Mouse (Mus musculus) NIH3T3 (cell line): ENCODE results near the gene Wls.

ENCODE experiments used
- DNase-seq: peaks from one replicate; pipeline ENCODE4 v3.0.0-alpha.2; 2012; ENCODE audit warnings: low read depth

Gene Wls

DNA sequence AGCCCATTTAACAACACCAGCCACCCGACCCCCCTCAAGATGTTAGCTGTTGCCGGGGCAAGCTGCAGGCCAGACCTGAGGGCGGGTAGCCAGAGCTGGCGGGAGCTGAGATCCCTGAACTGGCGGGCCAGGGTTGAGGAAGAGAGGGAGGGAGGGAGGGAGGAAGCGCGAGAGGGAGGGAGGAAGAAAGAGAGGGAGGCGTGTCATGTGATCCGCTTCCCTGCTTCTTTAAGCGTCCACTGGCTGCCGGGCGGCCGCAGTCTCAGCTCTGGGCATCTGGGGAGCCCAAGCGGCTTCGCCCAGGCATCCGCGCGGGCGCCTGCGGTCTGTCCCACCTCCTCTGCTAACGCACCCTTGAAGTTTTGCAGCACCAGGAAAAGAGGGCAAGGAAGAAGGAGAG lies at the start of gene Wls:
Gene Wls, plus strand, starts transcription at position 192 of the 400 bp plus-strand sequence.
- DNase-seq, result peak; percentile 91

DNA sequence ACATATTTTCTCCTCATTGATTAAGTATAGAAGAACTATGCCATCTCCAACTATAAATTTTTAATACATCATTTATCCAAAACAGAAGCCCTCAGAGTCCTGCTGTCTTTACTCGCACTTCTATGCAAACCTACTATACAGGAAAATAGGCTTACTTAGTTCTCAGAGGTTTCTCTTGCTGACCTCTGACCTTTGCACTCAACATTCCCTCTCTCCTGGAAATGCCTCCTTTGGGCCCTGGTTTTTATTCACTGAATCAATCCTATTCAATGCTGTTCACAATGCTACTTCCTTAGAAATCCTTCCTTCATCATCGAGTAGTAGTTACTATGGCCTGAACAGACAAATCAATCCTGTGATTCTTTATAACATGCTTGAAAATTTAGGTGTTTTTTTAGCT lies 49.7 kb upstream of the Wls start:
- DNase-seq, result no peak

DNA sequence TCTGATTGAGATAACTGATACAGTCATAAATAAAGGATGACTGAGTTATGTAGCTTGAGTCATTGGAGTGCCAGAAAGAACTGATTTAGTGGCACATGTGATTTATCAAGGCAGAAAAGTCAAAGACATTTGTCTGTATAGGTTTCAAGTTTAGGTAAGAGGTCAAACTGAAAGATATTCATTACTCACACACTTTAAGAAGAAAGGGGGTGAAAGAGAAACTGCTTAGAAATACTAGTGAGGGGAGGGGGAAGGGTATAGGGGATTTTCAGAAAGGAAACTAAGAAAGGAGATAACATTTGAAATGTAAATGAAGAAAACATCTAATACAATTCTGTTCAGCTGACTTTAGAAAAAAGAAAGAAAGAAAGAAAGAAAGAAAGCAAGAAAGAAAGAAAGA lies 7.9 kb upstream of the Wls start:
- no peak for DNase-seq

DNA sequence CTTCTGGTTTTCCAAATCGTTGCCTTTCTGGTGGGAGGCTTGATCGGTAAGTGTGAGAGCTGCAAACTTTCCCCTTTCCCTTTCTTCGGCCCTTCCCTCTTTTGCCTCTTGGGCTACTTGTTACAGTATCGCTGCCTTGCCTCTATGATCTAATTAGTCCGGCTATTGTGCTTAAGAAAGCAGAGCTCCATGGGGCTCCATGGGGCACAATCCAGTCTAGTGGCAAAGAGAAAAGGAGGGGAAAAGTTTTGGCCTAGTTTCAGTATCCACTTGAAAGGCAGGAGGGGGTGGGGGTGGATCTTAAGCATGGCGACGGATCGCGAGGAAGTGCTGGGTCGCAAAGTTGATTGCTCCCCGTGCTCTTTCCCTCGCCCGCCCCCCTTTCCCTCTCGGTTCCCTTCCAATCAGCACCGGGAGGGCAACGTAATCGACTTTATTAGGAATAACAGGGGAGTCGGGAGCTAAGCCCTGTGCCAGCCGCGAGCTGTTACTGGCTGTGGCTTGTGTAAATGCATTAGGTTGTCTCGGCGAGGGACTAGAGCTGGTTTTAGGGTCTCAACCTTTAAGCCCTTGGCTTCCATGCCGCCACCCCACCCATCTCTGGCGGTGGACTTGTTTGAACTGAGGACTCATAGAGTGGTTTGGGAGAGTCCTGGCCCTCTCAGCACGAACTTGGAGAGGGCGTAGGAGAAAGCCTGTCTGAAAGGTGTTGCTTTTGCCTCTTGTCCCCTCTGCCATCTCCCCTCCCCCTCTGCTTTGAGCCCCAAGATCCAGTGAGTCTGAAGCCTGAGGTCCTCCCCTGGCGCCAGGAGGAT lies 737 bp downstream of the Wls start:
- peak; percentile 89 for DNase-seq

DNA sequence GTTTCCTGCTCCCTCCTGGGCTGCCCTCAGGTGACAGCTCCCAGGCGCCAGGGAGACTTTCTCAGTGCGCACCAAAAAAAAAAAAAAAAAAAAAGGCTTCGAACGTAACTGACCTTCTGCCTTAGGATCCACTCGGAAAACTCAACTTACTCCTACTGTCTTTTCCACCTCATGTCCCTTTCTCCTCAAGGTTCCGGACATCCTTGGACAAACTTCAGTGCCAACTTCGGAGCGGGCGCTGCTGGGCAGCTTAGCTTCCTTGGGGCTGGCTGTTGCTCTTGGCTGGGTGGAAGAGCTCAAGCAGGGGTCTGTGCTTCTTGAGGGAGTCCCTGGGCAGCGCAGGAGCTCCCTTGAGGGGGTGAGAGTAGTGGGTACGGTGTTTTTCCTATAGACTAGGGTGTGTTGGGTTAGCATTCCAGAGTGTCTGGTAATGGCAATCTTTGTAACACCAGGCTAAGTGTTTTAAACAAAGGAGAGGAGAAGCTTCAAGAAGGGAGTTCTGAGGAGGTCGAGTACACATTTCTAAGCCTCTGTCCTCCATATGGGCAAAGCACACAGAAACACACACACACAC lies 1.4 kb downstream of the Wls start:
- DNase-seq, result peak; percentile 54

DNA sequence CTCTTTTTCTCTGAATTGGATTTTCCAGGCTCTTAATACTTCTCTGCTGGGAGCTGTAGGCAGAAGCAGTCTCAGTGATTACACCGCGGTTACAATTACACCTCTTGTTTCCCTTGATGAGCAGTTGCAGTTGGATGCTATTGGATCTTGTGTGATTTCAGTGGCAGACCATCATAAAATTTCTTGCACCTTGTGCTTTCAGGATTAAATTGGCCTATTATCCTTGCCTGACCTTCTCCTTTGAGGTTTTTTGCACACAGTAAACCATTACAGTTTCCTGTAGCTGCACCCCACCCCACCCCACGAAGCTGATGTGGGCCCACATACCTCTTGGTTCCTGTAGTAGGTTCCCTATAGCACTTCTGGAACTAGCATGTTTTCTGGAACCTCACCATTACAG lies 2.0 kb downstream of the Wls start:
- DNase-seq, result no peak

DNA sequence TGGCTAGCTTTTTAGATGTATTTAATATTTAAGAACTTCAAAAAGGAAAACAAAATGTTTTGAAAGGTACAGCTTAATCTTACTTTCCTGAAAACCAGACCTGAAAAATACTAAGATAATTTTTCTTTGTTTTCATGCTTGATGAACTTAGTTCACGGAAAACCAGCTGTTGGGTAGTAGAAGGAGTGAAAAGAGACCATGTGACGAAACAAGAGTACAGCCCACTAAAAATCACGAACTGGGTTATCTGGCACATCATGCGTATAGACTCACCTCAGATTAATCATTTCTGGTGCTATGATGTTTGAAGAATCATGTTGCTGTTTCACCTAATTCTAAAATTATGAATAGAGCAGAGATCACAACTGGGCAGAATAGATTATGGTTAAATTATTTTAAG lies 3.7 kb downstream of the Wls start:
- DNase-seq, result no peak

DNA sequence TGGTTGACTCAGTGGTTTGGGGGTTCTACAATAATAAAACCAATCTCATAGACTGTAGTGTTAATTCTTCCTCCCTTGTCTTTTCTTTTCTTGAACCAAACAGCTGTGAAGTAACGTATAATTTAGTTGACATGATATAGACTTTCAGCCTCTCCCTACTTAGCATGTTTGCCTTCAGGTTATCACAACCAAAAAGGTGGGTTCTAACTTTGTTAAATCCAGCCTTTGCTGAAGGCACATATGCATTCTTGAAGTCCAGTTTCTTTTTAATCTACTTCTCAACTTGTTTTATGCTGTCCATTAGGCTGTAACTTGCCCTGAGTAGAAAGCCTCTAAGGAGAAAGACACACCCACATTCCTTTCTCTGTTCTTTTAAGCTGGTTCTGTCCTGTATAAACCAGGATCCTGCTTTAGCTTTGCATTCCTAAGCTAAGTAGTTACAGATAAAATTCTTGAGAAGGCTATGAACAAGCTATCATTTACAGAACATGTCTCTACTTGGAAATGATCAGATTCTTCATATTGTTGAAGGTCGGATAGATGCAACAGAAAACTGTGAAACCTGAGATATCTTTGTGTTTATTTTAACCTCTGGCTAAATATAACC lies 8.0 kb downstream of the Wls start:
- peak; percentile 59 for DNase-seq

DNA sequence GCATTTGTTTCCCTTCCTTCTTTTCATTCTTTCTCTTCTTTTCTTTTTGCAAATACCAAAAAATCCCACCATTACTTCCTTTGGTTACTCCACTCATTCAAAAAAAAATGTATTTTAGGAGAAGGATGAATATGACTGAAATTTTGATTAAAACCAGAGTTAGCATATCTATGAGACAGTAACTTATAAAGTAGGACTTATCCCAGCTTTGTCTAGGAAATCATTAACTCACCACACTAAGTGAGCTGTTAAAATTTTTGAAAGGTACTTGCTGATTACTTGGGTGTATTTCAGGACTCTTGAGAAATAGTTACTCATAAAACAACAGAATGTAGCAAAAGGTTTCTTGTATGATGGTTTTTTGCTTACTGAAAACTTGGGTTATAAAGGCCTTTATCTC lies 8.7 kb downstream of the Wls start:
- no peak for DNase-seq

DNA sequence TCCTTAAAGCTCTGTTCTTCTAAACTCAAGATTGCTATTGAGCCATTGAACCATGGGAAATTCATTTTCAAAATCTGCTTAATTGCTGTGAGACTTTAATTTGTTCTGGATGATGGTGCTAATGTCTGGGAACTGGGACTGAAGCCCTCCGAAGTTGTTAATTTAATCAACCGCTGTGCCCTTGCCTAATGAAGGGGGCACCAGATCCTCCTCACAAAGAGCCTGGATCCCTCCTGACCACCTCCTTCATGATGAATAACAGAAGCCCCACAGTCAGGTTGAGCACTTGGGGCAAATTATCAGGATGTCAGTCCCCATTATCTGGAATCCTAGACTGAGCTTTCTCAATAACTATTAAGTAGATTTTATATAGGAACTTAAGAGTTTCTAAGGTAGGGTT lies 12.0 kb downstream of the Wls start:
- DNase-seq, result no peak

DNA sequence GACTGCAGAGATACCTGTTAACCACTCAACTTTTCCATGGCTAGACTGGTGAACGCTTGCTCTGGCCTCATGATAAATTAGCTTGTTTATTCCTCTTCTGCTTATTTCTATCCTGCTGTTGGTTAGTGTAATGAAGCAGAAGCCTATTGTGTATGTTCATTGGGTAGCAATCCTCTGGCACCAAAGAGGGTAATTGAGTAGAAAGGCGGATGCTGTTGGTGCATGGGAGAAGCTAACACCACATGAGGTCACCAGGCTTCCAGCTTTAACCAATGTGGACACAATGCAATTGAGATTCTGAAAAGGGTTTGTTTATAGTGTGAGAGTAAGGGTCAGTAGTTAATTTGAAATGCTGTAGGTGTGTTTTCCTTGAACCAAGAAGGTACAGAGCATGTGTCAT lies 12.5 kb downstream of the Wls start:
- DNase-seq, result no peak

DNA sequence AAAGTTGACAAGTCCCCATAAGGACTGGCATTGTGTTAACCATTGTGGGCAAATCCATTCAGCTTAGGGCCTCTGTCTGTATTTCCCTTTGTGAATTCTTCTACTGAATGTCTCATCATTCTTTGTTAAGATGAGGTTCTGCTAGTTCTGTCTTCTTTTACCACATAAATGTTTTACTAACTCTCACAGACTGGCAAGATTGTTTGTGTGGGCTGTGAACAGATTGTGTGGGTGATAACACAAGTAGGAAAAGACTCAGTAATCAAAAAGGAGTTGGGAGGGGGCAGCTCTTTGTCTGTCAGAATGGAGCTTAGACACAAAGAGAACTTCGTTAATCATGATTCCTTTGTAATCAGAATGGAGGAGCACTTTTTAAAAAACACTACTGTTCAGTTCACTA lies 17.6 kb downstream of the Wls start:
- no peak for DNase-seq

DNA sequence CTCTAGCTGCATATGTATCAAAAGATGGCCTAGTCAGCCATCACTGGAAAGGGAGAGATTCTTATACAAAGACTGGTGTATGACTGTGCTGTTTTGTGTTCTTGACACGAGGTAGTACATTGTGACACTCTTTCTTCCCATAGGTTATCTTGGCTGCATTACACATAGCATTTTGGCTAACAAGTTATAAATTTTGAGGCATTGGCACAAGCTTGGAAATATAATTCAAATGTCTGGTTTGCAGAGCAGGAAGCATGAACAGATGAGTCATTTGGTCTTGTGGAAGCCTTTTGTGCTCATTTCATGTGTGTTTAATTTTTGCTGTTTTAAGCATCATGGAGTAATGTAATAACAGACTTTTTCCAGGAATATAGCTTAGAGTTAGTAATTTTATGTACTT lies 26.2 kb downstream of the Wls start:
- DNase-seq, result peak; percentile 77

DNA sequence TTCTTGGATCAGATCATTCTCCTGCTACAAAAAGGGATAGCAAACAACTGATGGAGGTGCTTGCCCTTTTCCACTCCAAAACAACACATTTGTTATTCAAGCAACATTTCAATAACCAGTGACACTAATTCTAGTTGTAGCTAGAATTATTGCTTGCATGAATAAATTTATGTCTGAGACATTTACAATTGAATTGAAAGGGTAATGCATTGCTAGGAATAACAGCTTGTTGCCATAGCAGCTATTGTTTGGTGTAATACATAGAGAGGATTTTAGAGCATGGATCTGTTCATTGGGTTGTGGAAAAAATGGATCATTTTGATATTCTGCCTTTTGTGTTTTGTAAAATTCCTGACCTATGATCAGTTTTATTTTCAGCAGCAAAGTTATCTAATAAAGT lies 39.5 kb downstream of the Wls start:
- DNase-seq, result no peak

DNA sequence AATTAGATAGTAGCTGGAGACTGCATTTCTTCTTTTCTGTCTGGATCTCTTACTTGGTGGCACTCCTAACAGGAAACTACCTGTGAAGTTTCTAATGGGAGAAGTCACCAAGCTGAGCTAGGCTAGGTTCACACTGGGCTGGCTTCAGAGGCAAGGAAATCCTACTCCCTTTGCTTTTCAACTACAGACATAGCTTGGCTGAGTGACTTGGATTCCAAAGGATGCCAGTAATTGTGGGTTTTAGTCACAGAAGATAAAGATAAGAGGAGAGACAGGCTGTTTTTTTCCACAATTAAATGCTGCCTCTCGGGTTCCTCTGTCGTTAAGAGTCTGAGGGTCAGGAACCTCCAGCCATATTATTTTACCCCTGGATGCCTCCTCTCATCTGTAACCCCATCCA lies 43.9 kb downstream of the Wls start:
- DNase-seq, result peak; percentile 43

DNA sequence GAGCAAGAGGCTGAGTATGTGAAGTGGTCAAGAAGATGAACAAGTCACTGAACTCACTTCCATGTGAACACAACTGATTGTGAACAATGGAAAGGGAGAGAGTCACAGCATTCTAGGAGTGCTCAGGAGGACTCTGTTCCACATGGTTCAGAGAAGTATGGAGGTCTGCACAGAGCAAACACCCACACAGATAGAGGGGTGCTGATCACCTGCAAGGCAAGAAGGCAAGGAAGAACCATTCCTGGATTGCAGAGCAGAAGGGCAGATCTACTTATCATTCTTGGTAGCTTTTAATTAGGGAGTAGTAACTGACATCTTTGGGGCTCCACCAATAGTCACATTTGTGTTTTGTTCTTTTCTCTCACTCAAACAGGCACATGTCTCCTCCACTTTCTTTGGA lies 45.3 kb downstream of the Wls start:
- no peak for DNase-seq

DNA sequence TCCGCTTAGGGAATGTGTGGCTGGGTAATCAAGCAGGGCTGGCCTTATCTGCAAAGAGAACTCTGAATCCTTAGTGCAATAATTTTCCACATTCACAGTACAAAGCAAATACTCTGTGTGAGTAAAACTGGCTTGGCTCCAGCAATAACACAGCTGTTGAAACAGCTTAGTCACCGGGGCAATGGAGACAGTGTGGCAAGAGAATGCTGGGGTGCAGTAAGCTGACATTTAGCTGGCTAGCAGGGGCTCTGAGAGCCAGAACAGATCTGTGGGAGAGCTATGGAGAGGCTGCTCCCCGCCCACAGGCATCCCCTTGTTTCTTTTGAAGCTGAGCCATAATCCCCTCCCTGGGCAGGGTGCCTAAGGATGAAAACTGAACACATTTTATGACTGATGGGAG lies 45.8 kb downstream of the Wls start:
- DNase-seq, result peak; percentile 97

DNA sequence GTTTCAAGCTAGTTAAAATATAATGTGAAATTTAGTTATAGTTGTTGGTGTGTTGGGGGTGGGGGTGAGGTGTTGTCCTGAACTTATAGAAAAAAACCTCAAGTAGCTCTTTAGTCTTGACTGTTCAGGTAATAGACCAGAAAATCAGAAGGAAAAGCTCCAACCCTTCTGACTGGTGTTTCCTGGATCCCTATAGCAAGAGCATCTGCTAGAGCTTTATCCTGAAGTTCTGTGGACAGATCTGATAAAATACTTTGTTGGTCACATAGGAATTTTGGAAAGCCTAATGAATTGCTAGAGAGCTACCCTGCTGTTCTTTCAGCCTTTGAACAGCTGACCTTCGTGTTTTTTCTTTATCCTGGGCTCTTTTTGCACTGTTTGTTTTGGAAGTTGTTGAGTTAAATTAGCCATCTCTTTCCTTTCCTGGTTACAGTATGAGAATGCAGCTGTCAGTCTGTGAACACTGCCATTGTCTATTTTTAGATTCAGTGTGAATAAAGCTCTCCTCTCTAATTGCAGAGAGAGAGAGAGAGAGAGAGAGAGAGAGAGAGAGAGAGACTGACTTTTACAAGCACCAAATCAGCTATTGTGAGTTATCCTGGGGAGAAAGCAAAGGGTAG lies 46.4 kb downstream of the Wls start:
- DNase-seq, result peak; percentile 28

DNA sequence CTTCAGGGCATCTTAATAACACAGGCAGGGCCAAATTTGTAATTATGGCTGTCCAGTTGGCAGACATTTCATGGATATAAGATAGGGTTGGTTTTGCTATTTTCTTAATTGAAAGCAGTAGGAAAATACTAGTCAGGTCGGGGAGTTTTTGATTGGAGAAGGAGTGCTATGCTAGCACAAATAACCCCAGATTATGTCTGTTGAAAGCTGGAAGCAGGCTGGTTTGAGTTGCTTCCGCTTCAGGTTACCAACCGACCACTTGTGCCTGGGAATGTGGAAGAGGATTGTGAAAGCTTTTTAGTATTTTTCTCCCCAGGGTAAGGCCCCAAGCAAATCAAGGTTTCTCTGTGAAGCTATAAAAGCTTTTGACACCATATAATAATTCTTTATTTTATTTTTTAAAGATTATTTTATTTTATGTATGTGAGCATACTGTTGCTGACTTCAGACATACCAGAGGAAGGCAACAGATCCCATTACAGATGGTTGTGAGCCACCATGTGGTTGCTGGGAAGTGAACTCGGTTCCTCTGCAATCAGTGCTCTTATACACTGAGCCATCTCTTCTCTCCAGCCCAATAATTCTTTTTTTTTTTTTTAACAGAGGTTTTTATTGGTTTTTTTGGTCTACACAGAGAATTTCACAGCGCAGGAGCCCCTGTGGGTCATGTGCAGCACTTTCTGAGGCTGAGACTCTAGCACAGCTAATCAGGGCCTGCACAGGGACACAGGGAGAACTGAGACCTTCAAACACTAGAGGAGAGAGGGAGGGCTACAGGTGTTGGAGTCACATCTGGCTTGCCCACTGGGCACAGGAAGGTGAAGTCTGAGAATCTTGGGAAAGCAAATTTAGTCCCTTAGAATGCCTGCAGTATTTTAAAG lies 50.9 kb downstream of the Wls start:
- no peak for DNase-seq

DNA sequence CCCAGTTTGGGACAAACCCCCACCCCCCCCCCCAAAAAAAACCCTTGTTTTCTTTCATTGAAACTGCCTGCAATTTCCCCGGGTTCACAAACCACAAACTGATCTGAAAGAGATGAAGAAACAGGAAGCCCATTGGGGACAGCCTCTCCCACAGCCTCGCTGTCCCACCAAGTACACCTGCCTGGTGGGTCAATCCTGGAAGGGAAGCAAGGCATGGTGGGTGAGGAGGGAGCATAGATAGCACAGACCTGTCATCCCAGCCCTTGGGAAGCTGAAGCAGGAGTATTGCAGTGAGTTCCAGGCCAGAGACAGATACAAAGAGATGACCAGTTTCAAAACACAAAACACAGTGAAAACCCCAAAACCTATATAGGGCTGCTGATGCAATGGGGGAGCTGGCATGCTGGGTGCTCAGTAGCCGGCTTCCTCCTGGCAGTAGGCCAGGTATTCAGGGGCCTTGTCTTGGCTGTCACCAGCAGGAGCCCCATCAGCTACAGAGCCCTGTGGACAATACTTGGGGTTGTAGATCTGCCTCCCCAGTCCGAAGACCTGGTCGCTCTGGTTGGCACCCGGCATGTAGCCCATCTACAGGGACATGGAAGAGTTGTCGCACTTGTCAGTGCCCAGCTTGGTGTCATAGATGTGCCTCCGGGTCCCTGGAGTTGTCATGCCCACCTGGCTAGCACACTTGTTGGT lies 51.7 kb downstream of the Wls start:
- DNase-seq, result no peak

DNA sequence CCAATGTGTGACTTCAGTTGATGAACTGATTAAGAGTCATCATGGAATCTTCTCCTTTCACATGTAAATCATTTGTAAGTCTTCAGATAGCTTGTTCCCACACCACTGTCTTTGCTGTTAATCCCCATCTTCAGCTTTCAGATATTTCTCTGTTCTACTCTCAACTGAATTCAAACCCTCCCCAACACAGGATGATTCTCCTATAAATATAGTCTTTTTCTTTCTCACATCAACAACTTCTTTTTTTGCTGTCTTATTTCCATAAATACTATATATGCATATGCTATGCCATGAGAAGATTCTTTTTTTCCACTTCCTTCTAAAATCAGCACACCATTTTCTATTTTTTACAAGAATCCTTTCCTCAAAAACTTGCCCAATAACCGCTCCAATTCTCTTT lies 67.9 kb downstream of the Wls start:
- no peak for DNase-seq
